Mouse (Mus musculus) cortical plate, adult 2 months (tissue): ENCODE measurements around the gene Snx12.

Experiments used
- CTCF ChIP-seq: fragments of 200-500 bp; IDR thresholded peaks from 2 replicates; pipeline ENCODE4 v1.5.1; 2011; ENCODE audit warnings: mild to moderate bottlenecking, control low read depth, low read length; ENCODE audit not compliant: insufficient read depth; ENCODE audit errors: extremely low read depth
- POLR2A ChIP-seq: fragments of 200-500 bp; IDR thresholded peaks from 2 replicates; pipeline ENCODE4 v1.6.1; 2011; ENCODE audit warnings: mild to moderate bottlenecking, low read length, control low read depth; ENCODE audit not compliant: insufficient read depth; ENCODE audit errors: extremely low read depth

DNA sequence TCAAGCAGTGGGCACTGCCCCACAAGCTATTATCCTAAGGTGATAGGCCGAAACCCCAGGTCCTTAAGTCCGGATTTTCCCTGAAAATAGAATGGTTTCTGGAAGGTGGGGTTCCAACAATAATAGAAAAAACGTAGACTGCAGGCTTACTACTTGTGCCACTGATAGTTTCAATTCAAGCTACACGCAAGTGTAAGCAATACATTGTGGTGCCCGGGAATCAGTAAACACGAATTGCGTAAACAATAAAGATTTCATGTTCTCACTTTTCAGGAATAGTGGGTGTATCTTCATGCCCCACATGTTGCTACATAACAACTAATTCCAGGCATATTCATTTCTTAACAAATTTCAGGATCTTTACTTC, 416 bp upstream of the Snx12 start:
- TF ChIP-seq CTCF: no peak
- no peak for TF ChIP-seq POLR2A
